Mouse (Mus musculus) cerebellum, adult 9-11 months (tissue): ENCODE measurements at regions not wholly inside any gene's neighbourhood (a gene's known extent, or its start where the extent isn't known, plus 50 kb on each side); places are given as distances from the start of the nearest gene placed in this dataset.
"Not testable (repeated sequence)": the region's sequence is repeated elsewhere in the genome, so short reads cannot be mapped to it uniquely, and the experiment has no call there.

ENCODE experiments used
- DNase-seq: peaks from one replicate; pipeline ENCODE4 v3.0.0; 2022

DNA sequence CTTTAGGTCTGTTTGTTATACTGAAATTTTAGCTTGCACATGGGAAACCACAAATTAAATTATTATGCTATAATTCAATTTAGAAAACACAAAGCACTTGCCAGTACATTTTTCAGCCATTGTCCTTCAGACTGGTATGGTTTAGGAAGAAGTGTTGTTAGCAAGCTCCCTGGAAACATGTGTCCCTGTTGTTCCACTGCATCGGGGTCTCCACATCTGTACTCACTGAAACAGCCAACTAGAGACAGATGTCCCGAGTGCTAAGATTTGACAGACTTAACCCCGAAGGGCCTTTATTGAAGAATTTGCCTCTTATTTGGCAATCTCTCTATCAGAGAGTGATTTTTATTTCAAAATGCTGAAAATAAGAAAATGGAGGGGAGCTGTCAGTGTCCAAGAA is 362.6 kb downstream of the Rfpl4b start:
- DNase-seq, result no peak

- DNase-seq, result no peak
Observed at GRCm38 (mm10) chr10:38458424-38458823, 363.2 kb downstream of the Rfpl4b start.

DNA sequence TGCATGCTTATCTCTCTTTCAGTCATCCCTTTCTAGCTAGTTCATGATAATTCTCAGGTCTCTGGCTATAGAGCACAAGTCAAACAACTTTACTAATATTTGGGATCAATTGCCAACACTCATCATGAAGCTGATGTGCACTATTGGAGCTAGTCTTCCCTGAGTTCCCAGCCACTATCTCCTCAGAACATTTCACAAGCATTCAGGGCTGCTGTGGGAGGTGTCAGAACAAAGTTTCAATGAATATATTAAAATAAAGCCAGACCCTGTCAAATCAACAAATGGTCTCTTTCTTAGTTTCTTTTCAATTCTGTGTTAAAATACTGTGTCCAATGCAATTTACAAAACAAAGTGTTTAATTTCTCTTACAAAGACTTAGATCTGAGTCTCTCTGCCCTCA is 364.8 kb downstream of the Rfpl4b start:
- no peak for DNase-seq

DNA sequence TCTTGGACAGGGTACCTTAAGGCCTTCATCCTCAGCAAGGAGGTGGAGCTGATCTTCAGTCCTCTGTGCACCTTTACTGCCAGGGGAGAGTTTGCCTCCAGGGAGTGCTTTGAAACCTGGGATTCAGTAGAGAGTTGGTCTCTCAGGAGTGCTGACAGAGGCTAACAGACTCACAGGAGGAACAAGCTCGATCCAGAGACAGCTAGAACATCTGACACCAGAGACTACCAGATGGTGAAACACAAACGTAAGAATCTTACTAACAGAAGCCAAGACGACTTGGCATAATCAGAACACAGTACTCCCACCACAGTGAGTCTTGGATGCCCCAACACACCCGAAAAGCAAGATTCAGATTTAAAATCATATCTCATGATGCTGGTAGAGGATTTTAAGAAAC is 372.3 kb downstream of the Rfpl4b start:
- DNase-seq, result no peak

GRCm38 (mm10) chr10:38447706-38448105 is 373.9 kb downstream of the Rfpl4b start:
- no peak for DNase-seq

DNA sequence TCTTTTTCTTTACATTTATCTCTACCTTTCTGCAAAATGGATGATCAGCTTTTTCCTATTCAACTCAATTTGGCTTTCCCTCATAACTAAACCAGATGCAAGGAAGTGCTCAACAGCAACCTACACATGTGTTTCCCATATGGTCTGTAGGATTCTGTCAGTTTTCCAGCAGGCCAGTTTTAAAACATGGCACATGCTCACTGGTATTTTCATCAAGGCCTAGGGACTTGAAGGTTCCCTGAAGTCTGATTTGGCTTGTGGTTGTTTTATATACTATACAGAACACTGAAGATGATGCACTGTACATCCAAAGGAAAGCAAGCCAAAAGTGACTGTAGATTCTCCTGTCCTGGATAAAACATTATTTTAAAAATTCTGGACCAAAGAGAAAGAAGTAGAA is 374.3 kb downstream of the Rfpl4b start:
- DNase-seq, result no peak

GRCm38 (mm10) chr10:38439286-38439685 is 382.3 kb downstream of the Rfpl4b start:
- no peak for DNase-seq

GRCm38 (mm10) chr10:38436907-38437306 is 384.7 kb downstream of the Rfpl4b start:
- DNase-seq, result no peak

DNA sequence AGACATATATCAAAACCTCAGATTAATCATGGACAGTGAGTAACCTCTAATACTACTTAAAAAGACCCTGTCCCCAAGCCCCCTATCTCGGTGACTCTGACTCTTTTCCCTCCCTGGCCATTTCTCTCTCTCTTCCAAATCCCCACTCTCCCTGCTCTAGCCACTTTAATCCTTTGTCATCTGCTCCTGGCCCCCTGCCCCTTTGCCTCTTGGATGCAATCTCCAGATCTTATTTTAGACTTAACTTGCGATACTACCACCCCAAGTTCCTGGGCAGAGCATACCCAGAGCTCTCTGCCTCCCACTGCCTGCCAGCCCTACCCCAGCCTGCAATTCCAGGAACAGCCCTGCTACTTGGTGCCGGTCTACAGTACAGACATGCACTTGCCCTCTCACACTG is 400.0 kb downstream of the Rfpl4b start:
- DNase-seq, result no peak

DNA sequence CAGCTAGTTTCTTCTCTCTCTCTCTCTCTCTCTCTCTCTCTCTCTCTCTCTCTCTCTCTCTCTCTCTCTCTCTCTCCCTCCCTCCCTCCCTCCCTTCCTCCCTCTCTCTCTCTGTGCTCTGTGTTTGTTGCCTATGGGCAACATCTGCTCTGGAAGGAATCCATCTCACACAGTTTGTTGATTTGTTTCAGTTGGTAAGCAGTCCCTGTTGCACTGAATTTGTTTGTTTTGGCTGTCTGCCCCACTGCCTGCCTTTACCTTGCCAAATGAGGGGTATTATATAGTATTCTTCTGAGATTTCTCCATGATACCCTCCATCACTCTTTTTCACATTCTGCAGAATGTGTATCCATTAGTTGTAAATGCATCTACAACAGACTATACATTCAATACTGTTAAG is 401.8 kb downstream of the Rfpl4b start:
- no peak for DNase-seq

DNA sequence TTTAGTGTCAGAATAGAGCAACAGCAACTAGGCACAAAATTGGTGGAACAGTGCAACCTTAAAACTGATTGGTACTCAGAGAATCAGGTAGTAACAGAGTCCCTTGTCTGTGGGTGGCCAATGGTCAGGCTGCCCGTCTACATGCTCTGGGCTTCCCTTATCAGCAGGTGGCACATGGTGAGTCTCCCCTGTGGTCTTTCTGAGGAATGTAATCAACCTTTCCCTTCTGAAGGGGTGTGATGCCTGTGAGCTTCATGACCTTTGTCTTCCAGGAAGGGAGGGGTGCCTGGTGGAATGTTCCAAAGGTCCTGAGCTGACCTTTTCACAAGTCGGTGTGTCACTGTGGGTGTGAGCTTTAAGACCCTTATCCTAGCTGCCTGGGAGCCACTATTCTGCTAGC is 438.4 kb downstream of the Rfpl4b start:
- DNase-seq, result no peak

DNA sequence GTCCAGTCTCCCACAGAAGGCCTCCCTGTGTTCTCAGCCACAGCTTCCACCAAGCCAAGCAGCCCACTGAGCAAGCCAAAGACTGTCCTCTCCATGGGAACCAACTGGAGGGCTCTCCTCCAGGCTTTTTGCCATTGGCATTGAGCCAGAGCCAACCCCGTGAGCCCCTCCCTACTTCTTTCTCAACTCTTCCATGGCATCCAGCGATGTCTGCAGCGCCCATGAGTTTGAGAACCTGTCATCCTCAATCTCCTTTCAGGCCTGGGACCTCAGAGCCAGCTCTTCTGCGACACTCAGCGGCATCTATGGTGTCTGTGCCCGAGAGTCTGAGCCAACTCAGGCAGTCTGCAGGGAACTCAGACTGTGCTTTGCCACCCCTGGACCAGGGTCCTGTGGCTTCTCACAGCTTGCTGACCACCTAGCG is 439.7 kb downstream of the Rfpl4b start:
- DNase-seq, result peak; percentile 31

DNA sequence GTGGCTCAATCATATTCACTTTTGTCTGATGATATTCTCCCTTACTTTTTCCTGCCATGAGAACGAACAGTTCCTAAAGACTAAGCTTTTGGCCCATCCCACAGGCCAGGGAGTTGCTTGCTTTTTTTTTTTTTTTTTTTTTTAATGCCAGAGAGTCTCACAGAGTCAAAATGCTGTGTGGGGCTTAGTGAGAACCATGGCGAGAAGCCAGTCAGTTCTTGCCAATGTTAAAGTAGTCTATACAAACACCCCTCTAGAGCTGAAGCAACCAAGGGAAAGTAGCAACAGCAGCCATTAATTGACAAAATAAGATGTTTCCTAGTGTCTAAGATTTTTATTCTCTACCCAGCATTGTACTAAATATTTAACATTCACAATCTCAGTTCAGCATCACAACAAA is 441.2 kb downstream of the Rfpl4b start:
- DNase-seq, result no peak

- peak; percentile 6 for DNase-seq
Observed at GRCm38 (mm10) chr10:38366776-38367175, 454.8 kb downstream of the Rfpl4b start.

DNA sequence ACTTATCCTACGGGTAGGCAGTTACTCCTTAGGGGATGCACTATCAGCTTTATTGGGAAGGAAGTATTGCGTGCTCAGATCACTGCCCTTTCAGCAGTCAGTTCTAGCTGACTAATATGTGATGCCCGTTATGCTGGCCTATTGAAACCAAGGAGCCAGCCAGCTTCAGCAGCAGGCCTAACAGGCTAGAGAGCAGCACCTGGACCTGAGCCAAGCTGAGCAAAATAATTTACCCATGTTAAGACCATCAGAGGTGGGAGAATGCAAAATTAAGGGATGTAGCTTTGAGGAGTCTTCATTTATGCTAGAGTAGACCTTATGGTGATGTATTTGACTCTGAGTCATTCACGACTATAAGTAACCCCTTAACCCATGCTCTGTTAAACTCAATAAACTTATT is 456.7 kb downstream of the Rfpl4b start:
- no peak for DNase-seq

GRCm38 (mm10) chr10:38357539-38358232 is 463.9 kb downstream of the Rfpl4b start:
- no peak for DNase-seq

GRCm38 (mm10) chr10:38353973-38354372 is 467.6 kb downstream of the Rfpl4b start:
- no peak for DNase-seq

DNA sequence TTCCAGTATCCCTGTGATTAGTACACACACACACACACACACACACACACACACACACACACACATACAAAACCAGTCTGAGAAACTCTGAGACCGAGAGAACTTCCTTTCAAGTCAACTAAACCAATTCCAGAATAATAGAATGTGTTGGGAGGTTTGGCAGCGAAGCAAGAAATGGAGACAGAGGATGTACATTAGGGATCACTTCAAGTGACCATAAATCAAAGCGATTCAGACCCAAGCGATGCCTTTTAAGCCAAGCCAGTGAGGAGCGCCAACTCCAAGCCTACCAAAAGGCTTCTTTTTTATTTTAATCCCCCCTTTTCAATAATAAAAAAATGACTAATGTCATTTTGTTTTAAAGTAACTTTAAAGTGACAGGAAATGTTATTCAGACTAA is 468.1 kb downstream of the Rfpl4b start:
- no peak for DNase-seq

GRCm38 (mm10) chr10:38347029-38347428 is 474.6 kb downstream of the Rfpl4b start:
- DNase-seq, result not testable (repeated sequence)

DNA sequence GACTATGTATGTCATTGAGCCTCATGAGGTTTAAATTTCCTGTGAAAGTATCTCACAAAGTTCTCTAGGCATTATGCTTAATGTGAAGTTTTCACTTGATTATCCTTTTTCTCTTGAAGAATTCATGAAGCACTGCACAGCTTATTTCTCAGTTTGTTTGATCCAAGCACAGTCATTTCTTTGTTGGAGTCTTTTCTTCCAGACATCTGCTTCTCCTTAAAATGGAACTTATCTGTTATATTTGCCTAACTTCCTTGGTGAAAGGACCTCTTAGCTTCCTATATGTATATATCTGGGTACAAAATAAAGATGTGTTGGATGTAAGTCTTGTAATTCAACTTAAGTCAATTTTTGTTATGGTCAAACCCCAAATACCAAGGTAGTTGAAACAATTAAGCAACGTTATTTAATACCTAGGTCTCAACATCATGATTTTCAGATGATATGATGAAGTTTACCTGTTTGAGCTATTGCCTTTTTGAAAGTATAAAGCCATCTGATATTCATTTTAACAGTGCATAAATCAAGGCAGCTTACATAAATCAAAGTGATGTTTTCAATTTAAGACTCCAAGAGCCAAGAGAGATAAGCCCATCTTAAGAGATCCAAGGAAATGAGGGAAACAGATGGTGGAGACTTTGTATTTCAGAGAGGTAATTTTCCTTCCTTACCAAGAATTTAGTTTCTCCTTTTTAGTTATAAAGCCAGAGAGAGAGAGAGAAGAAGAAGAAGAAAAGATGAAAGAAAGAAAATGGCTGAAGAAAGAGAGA is 481.0 kb downstream of the Rfpl4b start:
- no peak for DNase-seq

DNA sequence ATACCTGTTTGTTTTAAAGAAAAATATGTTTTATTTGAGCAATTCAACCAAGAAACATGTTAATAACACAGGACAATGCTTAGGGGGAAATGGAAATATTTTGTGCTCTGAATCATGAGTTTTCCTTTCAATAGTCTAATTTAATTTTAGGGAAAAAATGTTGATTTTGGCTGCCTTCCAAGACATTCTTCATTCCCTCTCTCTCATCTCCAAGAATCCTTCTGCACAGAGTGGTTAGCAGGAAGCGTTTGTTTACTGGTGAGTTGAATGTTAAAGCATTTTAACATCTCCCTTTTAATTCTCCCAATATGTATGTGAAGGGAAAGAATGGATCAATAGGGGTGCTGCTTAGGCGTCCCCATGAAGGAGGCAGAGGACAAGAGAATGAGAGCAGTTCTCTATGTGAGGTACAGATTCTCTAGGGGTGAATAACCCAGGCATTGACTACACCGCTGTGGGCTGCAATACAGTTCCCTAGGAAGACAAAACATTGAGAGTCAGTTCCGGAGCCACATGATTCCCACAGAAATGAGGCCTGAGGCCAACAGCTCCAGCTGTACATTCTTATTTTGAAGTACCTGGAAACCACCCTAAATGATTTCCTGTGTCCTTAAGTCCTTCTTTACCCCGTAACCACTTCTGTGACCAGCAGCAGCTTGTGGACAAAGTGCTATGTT is 512.7 kb downstream of the Rfpl4b start:
- DNase-seq, result no peak

DNA sequence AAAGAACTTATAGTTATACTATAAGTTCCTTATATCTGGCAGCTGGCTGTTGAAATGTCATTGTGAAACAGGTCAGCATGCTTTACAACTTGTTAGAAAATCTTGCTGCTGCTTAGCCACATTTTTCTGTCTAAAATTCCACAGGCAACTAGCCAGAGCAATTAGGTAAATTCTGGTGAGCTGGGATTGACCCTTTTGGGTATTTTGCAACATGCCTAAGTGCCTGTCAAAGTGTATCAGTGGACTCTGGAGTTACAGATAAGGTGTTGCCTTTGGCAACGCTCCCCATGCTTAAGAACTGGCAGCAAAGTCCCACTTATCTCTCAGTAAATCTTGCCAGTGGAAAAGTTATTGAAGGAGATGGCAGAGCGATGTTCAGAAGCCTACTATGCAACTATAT is 525.9 kb downstream of the Rfpl4b start:
- DNase-seq, result no peak

DNA sequence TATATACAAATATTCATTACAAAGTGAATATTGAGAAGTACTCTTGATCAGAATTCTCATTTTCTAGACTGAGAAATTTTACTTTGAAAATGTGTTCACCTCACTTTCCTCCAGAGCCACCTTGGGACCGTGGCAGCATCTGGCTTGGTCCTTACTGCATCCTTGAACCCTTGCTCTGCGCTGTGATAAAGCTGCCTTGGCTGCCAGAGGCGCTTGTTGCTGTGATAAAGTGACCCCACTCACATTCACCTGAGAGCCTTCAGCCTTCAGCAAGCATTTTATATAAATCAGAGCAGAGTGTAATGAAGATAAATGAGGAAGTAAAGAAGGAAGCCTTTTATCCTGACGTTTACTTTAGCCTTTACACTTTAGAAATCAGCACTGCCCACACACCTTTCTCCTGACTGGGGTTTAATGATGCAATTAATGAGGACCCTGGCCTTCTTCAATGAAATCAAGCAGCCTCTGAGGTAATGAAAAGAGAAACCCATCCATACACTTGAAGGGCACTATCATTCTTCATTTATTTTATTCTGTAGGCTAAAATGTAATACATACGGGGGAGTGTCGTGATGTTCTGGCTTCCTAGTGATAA is 532.8 kb downstream of the Rfpl4b start:
- DNase-seq, result no peak

- peak; percentile 7 for DNase-seq
Observed at GRCm38 (mm10) chr10:38269136-38269535, 552.4 kb downstream of the Rfpl4b start.
